Mouse (Mus musculus) lung, postnatal 36 days (tissue): Measurements from ENCODE around the gene Hspb3.

ENCODE experiments used
- DNase-seq: peaks from one replicate; pipeline ENCODE4 v3.0.0; 2022; ENCODE audit warnings: mixed read lengths

Hspb3 gene

DNA sequence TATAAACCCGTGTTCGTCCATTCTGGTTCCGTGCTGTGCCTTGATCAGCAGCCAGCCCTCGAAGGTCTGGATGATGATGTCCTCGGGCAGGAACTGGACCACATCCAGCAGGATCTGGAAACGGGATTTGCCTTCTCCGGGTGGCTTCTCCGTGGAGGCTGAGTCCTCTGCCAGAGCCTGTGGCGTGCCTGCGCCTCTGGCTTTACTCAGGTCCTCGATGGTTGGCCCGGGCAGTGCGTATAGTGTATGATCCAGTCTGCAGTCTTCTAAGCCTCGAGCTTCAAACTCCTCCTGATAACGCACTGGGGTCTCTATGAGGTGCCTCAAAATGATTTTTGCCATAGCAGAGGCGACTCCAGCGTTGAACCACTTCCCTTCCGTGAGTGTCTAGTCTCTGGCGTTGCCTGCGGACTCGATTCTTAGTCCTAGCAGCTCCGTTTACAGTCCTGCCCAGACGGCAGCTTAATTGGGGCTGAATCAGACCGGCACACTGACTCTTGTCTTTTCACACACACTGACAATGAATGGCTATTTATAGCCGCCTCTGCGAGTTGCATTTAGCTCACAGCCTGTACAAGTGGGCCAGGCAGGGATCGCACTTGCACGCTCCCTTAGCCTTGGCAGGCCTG lies at the start of gene Hspb3:
Gene Hspb3 (minus strand): TSS at position 526 of the 629 bp plus-strand sequence.
- no peak for DNase-seq

DNA sequence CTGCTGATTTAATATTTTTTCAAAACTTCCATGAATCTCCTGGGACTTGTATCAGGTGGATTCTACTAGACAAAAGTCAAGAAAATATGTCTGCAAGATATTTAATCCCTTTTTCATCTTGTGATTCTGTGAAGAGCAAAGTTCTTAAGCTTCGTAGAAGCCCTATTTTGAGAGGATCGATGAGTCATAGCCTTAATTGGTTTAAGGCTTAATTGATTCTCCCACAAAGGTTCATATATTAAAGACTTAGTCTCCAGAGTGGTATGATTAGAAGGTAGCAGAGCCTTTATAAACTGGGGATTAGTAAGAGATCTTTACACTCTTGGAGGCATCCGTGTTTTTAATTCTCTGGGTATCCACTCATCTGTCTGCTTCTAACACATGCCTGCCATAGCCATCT lies 49.7 kb upstream of the Hspb3 start:
- DNase-seq: no peak

DNA sequence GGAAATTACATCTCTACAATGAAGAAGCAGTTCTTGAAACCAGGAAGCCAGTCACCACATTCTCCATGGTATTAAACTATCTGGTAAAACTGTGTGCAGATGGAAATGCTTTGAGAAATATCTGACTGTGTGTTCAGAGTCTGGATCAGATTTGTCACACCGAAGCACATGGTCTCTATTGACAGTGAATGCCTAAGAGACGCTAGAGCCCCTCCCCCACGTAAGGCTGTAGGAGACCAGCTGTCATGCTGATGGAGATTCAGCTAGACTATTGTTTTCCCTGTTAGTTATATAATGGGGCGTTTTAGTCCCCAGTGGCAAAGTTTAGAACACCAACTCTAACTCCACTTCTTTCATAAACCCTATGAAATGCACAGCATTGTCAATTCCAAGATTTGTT lies 42.7 kb upstream of the Hspb3 start:
- no peak for DNase-seq

DNA sequence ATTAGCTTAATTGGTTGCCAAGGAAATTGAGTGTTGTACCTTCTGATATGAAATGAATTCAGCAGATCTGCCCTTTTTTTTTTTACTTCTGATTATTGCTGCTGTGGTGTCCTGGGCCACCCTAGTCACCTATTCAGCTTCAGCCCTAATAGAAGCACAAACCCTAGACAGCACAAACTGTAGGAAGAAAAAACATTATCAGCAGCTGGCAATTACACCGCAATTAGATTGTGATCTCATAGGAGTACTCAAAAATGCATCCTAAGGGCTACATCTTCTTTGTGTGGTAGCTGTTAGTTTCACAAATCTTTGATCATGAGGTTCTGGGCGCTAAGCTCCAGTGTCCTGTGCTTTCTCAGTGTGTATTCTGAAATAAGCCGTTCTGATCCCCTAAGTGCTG lies 37.7 kb upstream of the Hspb3 start:
- no peak for DNase-seq

DNA sequence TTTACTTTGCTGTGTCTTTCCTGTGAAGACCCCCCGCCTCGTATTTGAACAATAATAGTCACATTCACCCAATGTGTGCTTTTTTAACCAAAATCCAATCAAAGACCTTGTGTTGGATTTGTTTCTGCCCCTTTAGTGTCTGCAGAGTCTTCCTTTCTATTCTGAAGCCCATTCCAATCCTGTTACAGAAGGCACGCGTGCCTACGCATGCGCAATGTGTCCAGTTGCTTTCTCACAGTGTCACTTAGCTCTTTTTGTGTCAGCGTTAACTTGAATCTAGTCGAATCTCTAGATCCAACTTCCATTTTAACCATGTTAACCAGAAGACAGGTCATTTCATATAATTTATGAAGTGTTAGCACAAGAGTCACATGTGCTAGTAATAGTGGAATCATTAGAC lies 36.5 kb upstream of the Hspb3 start:
- DNase-seq: no peak

DNA sequence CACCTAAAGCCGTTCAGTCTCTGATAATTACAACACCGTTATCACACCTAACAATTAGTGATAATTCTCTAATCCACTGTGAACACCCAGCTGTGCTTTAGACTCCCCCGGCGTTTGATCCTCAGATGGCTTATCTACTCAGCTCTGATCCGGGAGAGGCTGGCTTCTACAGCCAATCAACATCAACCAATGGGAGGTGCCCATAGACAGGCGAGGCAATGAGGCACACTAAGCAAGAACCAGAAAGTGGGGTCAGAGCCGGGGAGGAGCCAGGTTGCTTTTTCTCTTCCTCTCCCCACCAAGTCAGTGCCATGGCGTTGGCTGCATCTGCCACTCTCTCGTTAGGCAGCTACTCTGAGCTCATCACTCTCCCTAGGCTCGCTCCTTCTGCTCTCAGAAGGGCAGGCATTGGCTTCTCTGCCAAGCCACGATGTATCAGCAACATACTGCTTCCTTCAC lies 36.0 kb upstream of the Hspb3 start:
- no peak for DNase-seq

DNA sequence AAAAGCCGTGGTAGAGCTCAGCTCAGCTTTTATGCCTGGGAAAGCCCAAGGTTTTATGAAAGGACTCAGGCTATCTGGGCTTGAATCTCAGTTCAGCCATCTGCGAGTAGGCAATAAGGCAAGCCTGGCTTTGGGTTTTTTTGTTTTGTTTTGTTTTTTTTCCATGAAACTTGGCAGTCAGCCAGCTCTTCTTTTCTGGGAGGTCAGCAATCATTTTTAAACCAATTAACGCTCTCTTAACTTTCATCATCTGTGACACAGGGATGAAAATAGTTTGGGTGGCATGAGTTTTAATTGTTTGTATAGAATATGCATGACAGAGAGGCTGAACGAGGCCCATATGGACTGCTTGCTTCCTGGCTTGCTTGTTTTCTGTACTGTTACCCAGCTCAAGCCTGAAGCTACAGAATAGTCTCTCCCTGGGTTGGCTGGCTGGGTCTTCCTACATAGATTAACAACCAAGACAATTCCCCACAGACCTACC lies 33.4 kb upstream of the Hspb3 start:
- DNase-seq: peak; percentile 1

DNA sequence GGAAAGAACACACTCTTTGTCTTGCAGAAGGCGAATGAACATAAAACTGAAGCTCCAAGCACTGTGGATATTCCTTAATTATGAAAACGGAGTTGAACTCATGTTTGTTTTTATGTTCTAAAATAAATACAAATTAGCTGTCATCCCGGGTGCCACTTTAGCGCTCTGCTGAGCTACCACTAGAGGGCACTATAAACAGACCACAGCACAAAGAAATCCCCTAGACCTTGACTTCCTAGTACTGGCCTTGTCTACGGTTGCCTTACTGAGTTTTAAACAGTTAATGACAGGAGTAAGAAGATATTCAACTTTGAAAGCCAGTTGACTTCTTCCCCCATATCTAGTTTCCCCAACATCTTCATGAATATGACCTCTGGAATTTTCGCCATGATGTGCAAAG lies 29.9 kb upstream of the Hspb3 start:
- peak; percentile 73 for DNase-seq

DNA sequence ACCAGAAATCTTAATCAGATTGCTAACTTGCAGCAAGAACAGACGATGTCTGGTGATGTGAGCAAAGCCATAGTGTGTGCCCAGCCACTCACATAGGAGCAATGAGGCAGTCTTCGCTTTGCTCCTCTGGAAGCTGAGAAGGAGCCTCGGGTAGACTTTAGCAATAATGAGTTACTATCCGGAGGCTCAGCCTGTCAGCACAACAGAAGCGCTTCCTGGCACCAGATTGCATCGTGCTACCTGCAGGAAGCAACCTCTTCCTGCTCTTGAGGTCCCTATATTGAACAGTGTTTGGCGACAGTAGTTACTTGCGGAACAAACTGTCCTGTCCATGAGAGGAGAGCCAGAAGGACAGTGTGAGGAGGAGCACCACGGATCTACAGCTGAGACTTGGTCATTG lies 28.2 kb upstream of the Hspb3 start:
- DNase-seq: peak; percentile 21

DNA sequence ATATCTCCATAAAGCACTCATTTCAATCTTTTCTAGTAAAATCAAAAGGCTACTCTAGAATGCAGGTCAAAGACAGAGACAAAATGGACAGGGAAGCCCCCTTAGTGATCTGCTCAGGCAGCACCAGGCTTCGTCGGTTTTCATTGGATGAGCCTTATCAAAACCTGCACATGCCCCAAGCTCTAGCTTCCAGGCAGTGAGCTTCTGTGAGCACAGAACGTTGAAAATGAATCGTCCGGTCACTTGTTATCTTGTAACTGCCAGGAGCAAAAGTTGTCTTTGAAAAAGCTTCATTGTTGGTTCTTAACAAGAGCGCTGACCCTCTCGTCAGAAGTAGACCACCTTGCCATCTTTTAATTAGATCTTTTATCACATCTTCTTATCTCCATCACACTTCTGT lies 26.4 kb upstream of the Hspb3 start:
- DNase-seq: no peak

DNA sequence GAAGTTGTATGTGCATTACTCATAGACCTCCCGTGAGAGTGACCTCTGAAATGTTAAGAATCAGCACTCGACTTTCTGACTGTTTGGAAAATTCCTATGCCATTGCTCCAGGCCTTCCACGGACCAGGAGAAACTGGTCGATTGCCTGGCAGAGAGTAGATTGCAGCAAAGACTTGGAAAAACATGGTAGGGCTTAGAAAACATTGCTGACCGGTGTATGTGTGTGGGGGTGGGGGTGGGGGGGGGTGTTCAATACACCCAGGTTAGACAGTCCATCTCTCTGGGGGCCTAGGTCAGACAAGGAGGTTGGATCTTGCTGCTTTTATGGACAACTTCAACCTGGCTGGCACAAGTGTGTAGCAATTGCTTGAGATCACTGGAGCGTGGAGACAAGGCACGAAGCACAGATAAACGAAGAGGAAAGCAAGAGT lies 23.2 kb upstream of the Hspb3 start:
- DNase-seq: no peak

DNA sequence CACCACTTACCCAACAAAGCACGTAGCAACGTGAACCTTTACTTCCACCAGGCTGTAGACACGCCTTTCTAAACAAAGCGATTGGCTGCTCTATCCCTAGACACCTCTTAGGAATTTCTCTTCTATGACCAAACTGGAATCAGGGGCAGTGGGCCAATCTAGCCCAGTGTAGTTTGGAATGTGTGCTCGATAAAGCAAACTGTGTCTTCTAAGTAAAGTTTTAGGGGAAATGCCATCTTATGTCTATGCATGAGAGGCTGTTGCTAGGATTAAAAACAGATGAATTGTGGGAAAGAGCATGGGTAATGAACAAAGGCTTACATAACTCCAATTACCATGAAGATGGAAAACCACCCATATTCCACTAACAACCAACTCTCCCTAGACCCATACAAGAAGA lies 19.3 kb upstream of the Hspb3 start:
- no peak for DNase-seq

DNA sequence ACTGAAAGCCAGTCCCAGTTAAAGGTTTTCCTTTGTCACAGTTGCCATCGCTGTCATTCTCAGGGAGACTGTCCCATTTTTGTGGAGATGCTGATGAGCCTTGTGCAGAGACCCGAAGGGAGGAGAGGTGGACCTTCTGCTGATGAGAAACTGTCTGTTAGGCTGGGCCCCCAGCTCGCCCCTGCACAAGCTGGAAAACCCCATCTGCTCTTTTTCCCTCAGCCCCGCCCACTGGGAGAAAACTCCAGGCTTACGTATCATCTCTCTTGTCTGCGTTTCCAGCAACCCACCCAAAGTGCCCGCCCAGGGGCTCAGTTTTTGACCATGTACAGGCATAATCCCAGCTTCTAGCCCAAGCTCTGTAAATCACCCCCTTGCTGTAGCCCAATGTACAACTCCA lies 17.2 kb upstream of the Hspb3 start:
- no peak for DNase-seq

DNA sequence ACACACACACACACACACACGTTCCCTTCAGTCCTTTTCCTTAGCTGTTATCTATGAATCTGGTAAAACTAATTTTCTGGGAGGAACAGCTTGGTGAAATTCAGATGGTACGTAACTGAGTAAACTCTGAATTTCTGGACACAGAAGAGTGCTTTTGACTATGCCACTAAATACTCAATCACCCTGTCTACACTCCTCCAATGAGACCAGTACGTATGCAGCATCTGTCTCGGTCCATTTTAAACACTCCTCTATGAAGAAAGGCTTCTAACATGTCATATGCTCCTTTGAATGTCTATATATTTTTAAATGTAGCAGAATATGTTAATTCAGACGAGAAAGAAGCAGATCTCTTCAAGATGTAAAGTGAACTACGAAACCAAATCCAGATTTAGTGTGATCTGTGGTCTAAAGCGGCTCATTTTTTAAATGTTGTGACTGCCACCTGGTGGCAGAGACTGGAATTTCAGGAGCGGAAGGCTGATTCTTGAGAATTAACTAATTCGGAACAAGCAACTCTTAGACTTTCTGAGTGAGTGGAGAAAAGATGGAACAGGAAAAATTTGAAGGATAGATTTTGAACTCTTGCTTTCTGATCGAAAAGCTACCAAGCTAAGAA lies 6.1 kb upstream of the Hspb3 start:
- peak; percentile 81 for DNase-seq

DNA sequence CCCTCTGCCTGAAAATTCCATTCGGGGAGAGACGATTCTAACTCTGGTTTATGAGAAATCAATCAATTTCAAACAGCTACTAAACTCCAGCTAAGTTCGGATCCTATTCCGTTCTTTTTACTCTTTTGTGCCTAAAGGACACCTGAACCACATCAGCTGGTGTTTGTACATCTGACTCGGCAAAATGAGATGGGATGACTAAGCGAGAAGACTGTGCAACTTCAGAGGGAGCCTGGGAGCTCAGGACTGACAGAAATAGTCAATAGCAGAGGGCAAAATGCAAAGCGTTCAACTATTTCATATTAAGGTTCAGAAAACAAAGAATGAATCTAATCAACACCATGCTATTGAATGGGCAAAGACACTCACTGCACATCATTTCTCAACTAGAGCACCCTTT lies 407 bp upstream of the Hspb3 start:
- DNase-seq: no peak

DNA sequence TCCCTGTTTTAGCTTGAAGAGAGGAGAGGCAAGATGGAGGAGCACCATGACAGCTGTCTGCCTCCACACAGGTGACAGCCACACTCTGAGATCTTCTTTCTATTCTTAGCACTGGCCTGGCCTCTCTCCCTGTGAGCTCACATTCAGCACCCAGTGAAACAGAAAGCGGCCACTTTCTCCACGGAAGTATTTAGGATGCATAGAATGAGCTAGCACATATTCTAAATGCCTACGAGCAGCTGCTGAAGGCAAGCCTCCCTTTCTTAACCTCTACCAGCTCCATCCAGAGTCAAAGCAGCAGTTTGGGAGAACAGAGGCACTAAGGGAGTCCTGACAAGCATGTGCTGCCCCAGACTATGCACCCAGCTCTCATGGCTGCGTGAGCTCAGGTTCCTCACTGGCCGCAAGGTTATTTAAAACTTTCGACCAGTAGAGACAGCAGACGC lies 1.6 kb downstream of the Hspb3 start:
- no peak for DNase-seq

DNA sequence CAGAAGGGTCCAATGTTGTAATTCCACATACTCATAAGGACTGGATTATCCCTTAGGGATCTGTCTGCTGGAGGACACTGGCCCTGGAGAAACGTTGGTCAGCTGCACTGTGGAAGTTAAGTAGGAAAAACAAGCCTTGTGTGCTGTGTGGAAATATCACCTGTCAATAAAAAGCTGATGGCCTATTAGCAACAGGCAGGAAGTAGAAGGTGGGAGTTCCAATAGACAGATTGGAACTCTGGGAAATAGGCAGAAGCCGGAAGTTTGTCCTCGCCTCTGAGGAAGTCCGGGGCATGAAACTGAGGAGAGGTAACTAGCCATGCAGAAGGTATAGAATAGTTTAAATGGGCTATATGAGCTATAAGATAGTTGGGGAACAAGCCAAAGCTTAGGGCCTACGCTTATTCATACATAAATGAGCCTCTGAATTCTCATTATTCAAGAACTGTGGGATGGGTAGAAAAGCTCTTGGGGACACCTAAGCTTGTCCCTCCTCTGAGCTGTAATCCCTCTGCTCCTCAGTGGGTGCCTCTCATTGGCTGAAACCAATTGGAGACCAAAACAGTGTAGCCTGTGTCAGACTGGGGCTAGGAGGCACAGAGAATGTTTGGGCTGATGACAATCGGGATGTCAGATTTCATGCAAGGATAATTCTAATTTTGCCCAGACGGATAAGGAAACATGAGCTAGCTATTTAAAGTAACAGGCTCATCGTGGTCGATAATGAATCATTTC lies 2.7 kb downstream of the Hspb3 start:
- DNase-seq: no peak

DNA sequence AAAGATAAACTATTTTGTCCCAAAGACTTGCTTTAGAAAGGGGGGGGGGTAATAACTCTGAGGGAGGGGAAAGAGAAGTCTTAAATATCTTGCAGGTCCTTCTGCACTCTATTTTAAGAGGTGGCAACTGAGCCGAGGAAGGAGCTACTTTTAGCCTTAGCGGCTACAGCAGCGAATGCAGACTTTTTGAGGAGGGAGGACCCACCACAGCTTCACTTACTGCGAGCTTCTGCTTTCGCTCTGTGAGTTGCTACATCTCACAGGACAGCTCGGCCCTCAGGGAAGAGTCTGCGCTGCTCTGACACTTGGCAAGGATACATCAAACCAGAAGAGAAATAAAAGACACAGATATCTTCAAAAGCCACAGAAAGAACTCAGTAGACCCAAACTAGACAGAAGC lies 6.3 kb downstream of the Hspb3 start:
- DNase-seq: no peak

DNA sequence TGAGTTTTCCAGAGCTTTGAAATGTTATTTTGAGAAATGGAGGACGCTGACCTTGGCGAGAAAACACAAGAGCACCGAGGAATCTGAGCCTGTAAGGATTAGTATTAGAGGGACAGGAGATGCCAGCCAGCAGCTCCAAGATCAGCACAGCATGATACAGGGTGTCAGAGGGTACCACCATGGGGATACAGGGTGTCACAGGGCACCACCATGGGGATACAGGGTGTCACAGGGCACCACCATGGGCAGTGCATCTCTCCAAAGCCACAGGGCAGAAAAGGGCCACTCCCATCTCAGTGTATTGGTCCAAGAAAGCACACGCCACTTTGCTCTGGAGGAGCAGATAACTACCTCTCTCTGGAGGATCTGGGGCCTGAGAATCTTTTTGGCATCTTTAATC lies 6.8 kb downstream of the Hspb3 start:
- no peak for DNase-seq

DNA sequence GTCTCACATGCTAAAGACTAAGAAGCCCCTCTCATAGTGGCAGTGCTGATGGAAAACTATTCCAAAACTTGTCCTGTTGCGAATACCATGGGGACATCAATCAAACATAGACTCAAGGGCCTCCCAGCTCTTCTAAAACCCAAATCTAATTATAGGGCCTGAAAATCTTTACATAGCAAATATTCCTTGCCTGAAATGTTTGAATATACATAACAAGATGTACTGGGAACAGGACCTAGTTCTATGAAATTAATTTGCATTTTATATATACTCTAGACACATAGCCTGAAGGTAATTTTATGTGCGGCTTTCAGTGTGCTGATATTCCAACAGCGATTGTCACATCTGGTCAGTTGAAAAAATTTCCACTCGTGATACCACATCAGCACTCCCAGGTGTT lies 8.0 kb downstream of the Hspb3 start:
- no peak for DNase-seq

DNA sequence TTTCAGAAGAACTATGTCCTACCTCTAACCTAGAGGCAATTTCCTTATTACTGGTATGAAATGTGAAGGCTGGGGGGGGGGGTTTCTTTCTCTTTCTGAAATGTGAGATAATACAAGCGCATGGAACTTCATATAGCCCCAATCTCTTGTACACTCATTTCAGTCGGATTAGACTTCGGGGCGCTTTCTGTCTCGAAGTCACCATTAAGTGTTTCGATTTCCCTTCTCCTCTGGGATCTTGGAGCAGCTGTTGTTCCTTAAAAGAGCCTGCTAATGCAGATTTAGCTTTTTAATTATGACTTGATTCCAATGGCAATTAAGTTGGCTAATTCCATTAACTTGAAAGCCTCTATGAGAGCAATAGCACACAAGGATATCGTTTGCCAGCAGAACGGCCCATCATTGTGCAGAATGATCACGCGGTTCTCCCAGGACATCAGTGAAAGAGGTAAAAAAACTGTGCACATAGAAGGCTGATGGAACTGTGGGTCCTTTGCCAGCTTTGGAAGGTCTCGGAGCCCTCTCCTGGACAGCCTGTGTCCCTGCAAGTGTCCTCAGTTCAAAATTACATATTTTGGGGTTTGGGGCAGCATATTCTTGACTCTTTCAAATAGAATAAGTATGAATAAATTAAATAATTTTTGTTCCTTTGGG lies 22.4 kb downstream of the Hspb3 start:
- no peak for DNase-seq

DNA sequence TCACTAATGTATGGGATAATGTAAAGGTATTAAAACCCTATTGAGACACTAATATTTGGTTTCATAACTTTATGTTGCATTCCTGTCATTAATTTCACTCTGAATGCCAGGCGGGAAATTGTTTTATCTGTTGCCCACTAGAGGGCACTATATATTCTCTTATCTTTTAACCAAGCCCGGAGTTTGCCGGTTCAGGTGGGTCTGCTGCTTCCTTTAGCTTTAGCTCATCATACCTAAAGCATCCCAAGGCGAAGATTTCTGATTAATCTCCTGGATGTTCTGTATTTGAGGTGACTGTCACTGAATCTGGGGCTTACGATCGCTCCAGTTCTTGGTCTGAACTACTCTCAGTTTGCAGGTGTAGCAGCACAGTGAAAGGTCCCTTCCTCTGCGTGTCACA lies 24.6 kb downstream of the Hspb3 start:
- DNase-seq: peak; percentile 37

DNA sequence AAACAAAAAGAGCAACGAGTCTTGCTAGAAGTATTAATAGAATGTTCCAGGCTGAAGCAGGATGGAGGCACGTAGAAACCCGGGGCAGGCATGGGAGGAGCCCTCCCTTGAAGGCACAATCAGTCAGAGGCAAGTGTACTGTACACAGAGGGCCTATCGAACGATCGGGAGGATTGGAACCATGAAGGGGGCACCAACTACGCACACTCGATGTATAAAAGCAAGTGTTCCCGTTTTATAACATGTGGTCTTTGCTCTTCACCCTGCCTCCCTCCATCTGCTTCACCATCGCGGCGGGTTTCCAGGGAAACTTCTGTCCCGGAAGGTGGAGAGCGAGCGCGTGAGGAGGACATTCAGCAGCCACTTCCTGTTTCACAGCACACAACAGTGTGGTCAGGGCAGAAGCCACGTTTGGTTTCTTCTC lies 27.7 kb downstream of the Hspb3 start:
- DNase-seq: peak; percentile 35
